Mouse (Mus musculus) CD4-positive naive resting alpha-beta T cell, adult 76 days (primary cell): Measurements from ENCODE around the gene Klf12. TPM values are rescaled to one million over a fixed set of nuclear protein-coding genes. Genes with fewer than 3 reads are reported as not detected.

Experiments used
- total RNA-seq: library from RNA; stranded (reverse); gene quantifications from one replicate; pipeline ENCODE4 v1.2.4, GENCODE M21; 2023

Klf12 gene
- 2.7 TPM for total RNA-seq

DNA sequence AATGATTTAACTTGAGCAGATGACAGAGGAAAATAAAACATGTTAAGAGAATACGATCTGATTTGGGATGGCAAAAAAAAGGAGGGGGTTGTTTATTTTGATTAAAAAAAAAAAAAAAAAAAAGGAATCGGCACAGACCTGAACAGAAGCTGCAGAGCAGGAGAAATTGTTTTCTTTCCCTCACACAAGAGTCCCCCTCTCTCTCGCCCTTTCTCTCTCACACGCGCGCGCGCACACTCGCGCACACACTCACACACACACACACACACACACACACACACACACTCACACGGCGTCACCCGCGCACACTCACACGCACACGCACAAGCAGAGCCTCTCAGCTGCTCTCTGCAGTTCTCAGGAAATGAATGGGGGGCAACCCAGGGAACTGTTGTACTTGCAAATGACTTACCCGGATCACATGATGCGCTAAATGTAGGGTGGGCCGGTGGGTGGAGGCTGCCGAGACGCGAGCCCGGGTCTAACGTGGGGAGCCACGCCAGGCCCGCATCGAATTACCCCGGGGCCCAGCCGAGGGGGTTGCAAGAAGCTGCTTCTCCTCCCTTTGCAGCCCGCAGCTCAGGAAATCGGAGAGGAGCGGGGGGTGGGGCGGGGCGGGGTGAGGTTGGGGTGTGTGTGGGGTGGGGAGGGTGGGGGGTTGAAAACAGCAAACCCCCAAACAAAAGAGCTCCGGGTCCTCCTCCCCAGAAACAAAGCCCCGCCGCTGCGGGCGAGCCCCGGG lies at the start of gene Klf12:
Klf12 (minus strand) TSS at position 561 of the 742 bp plus-strand sequence.

